In the genomic region with DNA sequence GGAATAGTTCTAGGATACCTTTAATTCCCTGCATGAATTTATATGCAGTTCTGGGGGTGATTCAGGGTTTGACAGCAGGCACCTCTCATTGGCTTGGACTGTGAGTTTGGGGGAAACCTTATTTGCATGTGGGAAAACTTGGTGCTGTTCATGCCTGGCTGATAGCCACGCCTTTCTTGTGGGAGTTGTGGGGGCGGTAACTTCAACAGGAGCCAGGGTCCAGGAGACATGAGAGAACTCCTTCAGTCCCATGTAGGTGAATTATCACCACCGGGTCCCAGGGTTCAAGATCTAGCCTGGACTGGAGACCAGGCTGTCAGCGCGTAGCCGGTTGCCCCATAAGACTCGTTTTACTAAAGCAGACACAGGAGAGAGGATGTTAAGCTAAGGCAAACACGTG, we compare ENCODE assay signal across 5 mouse cellular contexts. TPM values are rescaled to one million over a fixed set of nuclear protein-coding genes. Genes with fewer than 3 reads are reported as not detected.
DNase-seq lines count a peak whose midpoint lies in the region; ATAC-seq and TF ChIP-seq lines count a peak whose summit lies in the region.
"Not testable (repeated sequence)": the region's sequence is repeated elsewhere in the genome, so short reads cannot be mapped to it uniquely, and the experiment has no call there.

No protein-coding gene starts in this region.

- peak; percentile 20 for DNase-seq in kidney, adult 2 months

- peak overlapping the region; percentile 40; the same call in 1 of the 2 replicates for H3K27ac ChIP-seq in intestine, embryonic 15.5 days
- H3K27ac ChIP-seq in intestine, postnatal 0 days (ENCODE audit: low read depth, low read length), result peak overlapping the region; percentile 83
- H3K27ac ChIP-seq in kidney, adult 2 months (ENCODE audit: insufficient read depth, low read depth, low read length), result peak overlapping the region; percentile 70; the same call in 1 of the 2 replicates
- H3K27ac ChIP-seq in kidney, embryonic 16.5 days (ENCODE audit: low read length), result not testable (repeated sequence)
- peak overlapping the region; percentile 99 for H3K27ac ChIP-seq in small intestine, adult 2 months (ENCODE audit: insufficient read depth, low read depth, low read length)

- H3K4me1 ChIP-seq in intestine, embryonic 15.5 days (replicated peaks); intestine, postnatal 0 days (replicated peaks; ENCODE audit: control insufficient read depth, insufficient read depth, low read length); kidney, adult 2 months (ENCODE audit: control insufficient read depth, insufficient read depth, low read length); kidney, embryonic 16.5 days (ENCODE audit: insufficient read depth, low read length); small intestine, adult 2 months (ENCODE audit: control insufficient read depth, insufficient read depth, insufficient read length, low read length): not testable (repeated sequence)

- H3K9me3 ChIP-seq in intestine, embryonic 15.5 days; intestine, postnatal 0 days (ENCODE audit: control insufficient read depth); kidney, embryonic 16.5 days (ENCODE audit: low read length): not testable (repeated sequence)

- H3K4me3 ChIP-seq in intestine, embryonic 15.5 days (replicated peaks); intestine, postnatal 0 days (ENCODE audit: low read depth, low read length); kidney, adult 2 months (ENCODE audit: insufficient read depth, low read depth, low read length); kidney, embryonic 16.5 days (ENCODE audit: low read length): not testable (repeated sequence)
- H3K4me3 ChIP-seq in small intestine, adult 2 months (ENCODE audit: low read depth, low read length), result peak overlapping the region; percentile 35

- not testable (repeated sequence) for TF ChIP-seq POLR2A in kidney, adult 2 months (IDR thresholded peaks at IDR 0.05; ENCODE audit: low read depth, low read length); small intestine, adult 2 months (IDR thresholded peaks at IDR 0.05; ENCODE audit: low read depth, low read length)

- 81% methylated on average over 8 of the region's 8 CpGs for whole genome bisulfite sequencing in intestine, embryonic 15.5 days
- 65% methylated on average over 8 of the region's 8 CpGs for WGBS in intestine, postnatal 0 days
- WGBS in kidney, adult 2 months, result 42% methylated on average over 8 of the region's 8 CpGs
- 29% methylated on average over 8 of the region's 8 CpGs for WGBS in kidney, embryonic 16.5 days
- 62% methylated on average over 8 of the region's 8 CpGs for WGBS in small intestine, adult 2 months

- H3K27me3 ChIP-seq in intestine, embryonic 15.5 days (replicated peaks); intestine, postnatal 0 days (replicated peaks; ENCODE audit: control insufficient read depth, insufficient read depth, low read length); kidney, adult 2 months (replicated peaks; ENCODE audit: control insufficient read depth, insufficient read depth, low read length); kidney, embryonic 16.5 days (ENCODE audit: insufficient read depth, low read length); small intestine, adult 2 months (ENCODE audit: control insufficient read depth, insufficient read depth, low read length): not testable (repeated sequence)

- H3K9ac ChIP-seq in intestine, embryonic 15.5 days; kidney, embryonic 16.5 days (replicated peaks; ENCODE audit: low read length): not testable (repeated sequence)
- H3K9ac ChIP-seq in intestine, postnatal 0 days (ENCODE audit: low read depth, low read length), result 0 out of 2 replicates have a peak overlapping the region, but pooled peaks have one; percentile 22

- not testable (repeated sequence) for ATAC-seq in intestine, embryonic 15.5 days
- ATAC-seq in intestine, postnatal 0 days, result peak; percentile 2; the same call in 1 of the 2 replicates
- ATAC-seq in kidney, embryonic 16.5 days (ENCODE audit: low FRiP score, low TSS enrichment), result peak; percentile 51; the same call in 1 of the 2 replicates

- not testable (repeated sequence) for H3K36me3 ChIP-seq in intestine, embryonic 15.5 days; intestine, postnatal 0 days (ENCODE audit: control insufficient read depth, insufficient read depth); kidney, adult 2 months (ENCODE audit: control insufficient read depth, insufficient read depth, low read length); kidney, embryonic 16.5 days (ENCODE audit: insufficient read depth, low read length); small intestine, adult 2 months (ENCODE audit: control insufficient read depth, insufficient read depth, low read length)

- not testable (repeated sequence) for TF ChIP-seq CTCF in intestine, postnatal 0 days (IDR thresholded peaks at IDR 0.05; ENCODE audit: low read depth); kidney, adult 2 months (conservative IDR thresholded peaks at IDR 0.05; ENCODE audit: insufficient read depth, insufficient read length, low read depth, low read length); small intestine, adult 2 months (IDR thresholded peaks at IDR 0.05; ENCODE audit: extremely low read depth, insufficient read length, insufficient replicate concordance, low read depth, low read length)

- not testable (repeated sequence) for H3K4me2 ChIP-seq in intestine, embryonic 15.5 days (replicated peaks); kidney, embryonic 16.5 days (replicated peaks; ENCODE audit: low read depth, low read length)
- peak overlapping the region; percentile 30 for H3K4me2 ChIP-seq in intestine, postnatal 0 days (replicated peaks; ENCODE audit: low read depth)

RNA-seq across cellular contexts. Expression of a gene that starts 6.3 kb away (rescaled TPM):
- 0.40 and 0.69 TPM in 2 replicates for polyA plus RNA-seq in intestine, embryonic 15.5 days (2015; fragmentation: Nextera tagmentation; extraction: Ambion mirVana)
- 0.55 and 0.71 TPM in 2 replicates for polyA plus RNA-seq in intestine, postnatal 0 days (2015; fragmentation: Nextera tagmentation; extraction: Ambion mirVana)
- polyA plus RNA-seq in kidney, adult 2 months (2012; rRNA removed), result 0.22 and 0.31 TPM in 2 replicates
- 0.71 and 0.84 TPM in 2 replicates for polyA plus RNA-seq in kidney, embryonic 16.5 days (2015; fragmentation: Nextera tagmentation; extraction: Ambion mirVana)
- 0.03 and 0.32 TPM in 2 replicates for polyA plus RNA-seq in small intestine, adult 2 months (2012; rRNA removed)

RNA-seq across cellular contexts. Expression of a gene that starts 19.8 kb away (rescaled TPM):
- 42.1 and 44.1 TPM in 2 replicates for polyA plus RNA-seq in intestine, embryonic 15.5 days (2015; fragmentation: Nextera tagmentation; extraction: Ambion mirVana)
- 83.0 and 86.1 TPM in 2 replicates for polyA plus RNA-seq in intestine, postnatal 0 days (2015; fragmentation: Nextera tagmentation; extraction: Ambion mirVana)
- polyA plus RNA-seq in kidney, adult 2 months (2012; rRNA removed), result 25.2 and 33.8 TPM in 2 replicates
- polyA plus RNA-seq in kidney, embryonic 16.5 days (2015; fragmentation: Nextera tagmentation; extraction: Ambion mirVana), result 29.3 and 31.0 TPM in 2 replicates
- polyA plus RNA-seq in small intestine, adult 2 months (2012; rRNA removed), result 44.2 and 171 TPM in 2 replicates

RNA-seq across cellular contexts. Expression of a gene that starts 36.9 kb away (rescaled TPM):
- polyA plus RNA-seq in intestine, embryonic 15.5 days (2015; fragmentation: Nextera tagmentation; extraction: Ambion mirVana), result 21.5 and 25.7 TPM in 2 replicates
- polyA plus RNA-seq in intestine, postnatal 0 days (2015; fragmentation: Nextera tagmentation; extraction: Ambion mirVana), result 13.2 and 14.0 TPM in 2 replicates
- polyA plus RNA-seq in kidney, adult 2 months (2012; rRNA removed), result 7.1 and 9.0 TPM in 2 replicates
- 23.2 and 25.7 TPM in 2 replicates for polyA plus RNA-seq in kidney, embryonic 16.5 days (2015; fragmentation: Nextera tagmentation; extraction: Ambion mirVana)
- polyA plus RNA-seq in small intestine, adult 2 months (2012; rRNA removed), result 2.8 and 5.5 TPM in 2 replicates

RNA-seq across cellular contexts. Expression of a gene that starts 38.0 kb away (rescaled TPM):
- 1,180 and 1,388 TPM in 2 replicates for polyA plus RNA-seq in intestine, embryonic 15.5 days (2015; fragmentation: Nextera tagmentation; extraction: Ambion mirVana)
- polyA plus RNA-seq in intestine, postnatal 0 days (2015; fragmentation: Nextera tagmentation; extraction: Ambion mirVana), result 424 and 449 TPM in 2 replicates
- 175 and 211 TPM in 2 replicates for polyA plus RNA-seq in kidney, adult 2 months (2012; rRNA removed)
- 1,654 and 1,686 TPM in 2 replicates for polyA plus RNA-seq in kidney, embryonic 16.5 days (2015; fragmentation: Nextera tagmentation; extraction: Ambion mirVana)
- 36.9 and 97.8 TPM in 2 replicates for polyA plus RNA-seq in small intestine, adult 2 months (2012; rRNA removed)
